Mouse (Mus musculus) small intestine, adult 10 weeks (tissue): Measurements from ENCODE around the gene Atxn7l1. TPM values are rescaled to one million over a fixed set of nuclear protein-coding genes. Genes with fewer than 3 reads are reported as not detected.

Experiments used
- polyA plus RNA-seq: library from polyadenylated mRNA; stranded (reverse); fragments of 350-450 nt; fragmentation: Illumina TruSeq; extraction: RNeasy Lipid Tissue Mini Kit (QIAGEN cat#74804); gene quantifications from one replicate; pipeline ENCODE4 v1.2.3, GENCODE M21; 2014; ENCODE audit warnings: low replicate concordance

Atxn7l1 gene
- 21.5 TPM for polyA plus RNA-seq

DNA sequence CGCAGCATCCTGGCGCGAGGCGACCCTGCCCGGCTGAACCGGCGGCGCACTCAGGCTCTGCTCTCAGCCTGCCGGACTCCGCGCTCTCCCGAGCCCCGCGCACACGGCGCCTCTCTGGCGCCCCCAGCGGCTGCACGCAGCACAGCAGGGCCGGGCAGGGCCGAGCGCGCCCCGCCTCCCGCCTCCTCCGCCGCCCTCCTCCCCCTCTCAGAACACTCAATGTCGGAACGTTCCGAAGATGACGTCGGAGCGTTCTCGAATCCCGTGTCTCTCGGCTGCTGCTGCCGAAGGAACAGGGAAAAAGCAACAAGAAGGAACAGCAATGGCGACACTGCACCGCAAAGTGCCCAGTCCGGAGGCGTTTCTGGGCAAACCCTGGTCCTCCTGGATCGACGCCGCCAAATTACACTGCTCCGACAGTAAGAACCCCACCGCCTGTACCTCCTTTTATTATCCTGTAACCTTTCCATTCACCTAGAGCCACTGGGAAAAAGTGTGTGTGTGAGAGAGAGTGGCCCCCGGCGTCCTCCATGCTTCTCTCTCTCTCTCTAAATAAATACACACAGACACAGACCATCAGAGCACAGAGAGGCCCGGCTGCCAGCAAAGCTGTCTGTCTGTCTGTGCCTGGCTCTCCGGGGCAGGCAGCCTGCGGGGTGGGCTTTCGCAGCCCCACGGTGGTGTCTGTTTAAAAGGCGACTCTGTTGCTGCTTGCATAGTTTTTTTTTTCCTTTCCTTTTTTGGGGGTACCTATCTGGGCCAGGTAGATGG, at the start of gene Atxn7l1:
Gene Atxn7l1, plus strand, starts transcription at position 197 of the 771 bp plus-strand sequence.

DNA sequence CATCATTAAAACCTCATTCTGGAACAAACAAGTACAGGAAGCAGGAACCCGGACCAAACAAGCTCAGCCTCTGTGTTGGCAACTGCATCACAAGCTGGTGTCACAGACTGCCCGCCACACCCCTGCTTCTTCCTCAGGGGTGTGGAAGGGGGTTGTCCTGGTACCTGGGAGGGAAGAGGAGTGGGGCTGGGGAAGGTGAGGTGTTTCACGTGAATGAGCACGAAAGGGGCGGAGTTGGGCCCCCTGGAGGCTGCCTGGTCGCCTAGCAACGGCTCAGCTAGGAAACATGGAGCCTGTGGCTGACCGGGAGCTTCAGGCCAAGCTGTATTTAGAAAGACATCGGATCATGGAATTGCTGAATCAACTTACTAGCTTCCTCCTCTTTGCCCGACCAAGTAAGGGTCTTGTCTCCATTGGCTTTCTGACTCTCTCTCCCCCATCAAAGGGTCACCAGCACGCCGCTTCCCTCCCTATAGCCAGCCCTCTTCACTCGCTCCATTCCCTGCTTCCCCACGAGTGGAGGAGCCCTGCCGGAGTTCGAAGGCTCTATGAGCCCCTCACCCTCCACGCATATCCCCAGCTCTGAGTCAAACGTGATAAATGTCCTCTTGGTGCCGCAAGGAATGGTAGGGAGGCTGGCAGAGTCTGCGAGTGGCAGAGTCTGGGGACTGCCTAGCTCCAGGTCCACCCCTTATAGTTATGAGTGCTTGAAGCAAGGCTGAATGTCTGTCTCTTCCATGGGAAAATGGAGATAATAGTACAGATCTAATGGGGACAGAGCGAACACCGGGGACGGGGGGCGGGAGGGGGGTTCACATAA, 247.5 kb downstream of the Atxn7l1 start, which contains the start of gene Efcab10:
Gene Efcab10, plus strand, starts transcription at position 51 of the 820 bp plus-strand sequence.

Other genes with a start within 250 kb of the Atxn7l1 start
- 328 TPM for gene Sypl, start 193.8 kb upstream of the Atxn7l1 start, polyA plus RNA-seq
- not detected for gene Cdhr3, start 54.8 kb upstream of the Atxn7l1 start, polyA plus RNA-seq
- gene Efcab10, start 247.2 kb downstream of the Atxn7l1 start, polyA plus RNA-seq = not detected